Mouse (Mus musculus) kidney, adult 2 months (tissue): ENCODE results near the gene Gys1.
"Not testable (repeated sequence)": the region's sequence is repeated elsewhere in the genome, so short reads cannot be mapped to it uniquely, and the experiment has no call there.

Source experiments
- CTCF ChIP-seq: fragments of 200-500 bp; conservative IDR thresholded peaks from 2 replicates; pipeline ENCODE4 v1.5.1; 2011; ENCODE audit warnings: low read depth, mild to moderate bottlenecking, control low read depth, low read length, moderate library complexity, mixed read lengths; ENCODE audit not compliant: insufficient read depth, insufficient read length
- POLR2A ChIP-seq: fragments of 200-500 bp; IDR thresholded peaks from one replicate; pipeline ENCODE4 v1.6.1; 2011; ENCODE audit warnings: low read depth, low read length, control low read depth

- TF ChIP-seq CTCF, POLR2A: not testable (repeated sequence)
Measured at GRCm38 (mm10) chr7:45480310-45480709, 45.7 kb downstream of the Gys1 start.
